In the genomic region with DNA sequence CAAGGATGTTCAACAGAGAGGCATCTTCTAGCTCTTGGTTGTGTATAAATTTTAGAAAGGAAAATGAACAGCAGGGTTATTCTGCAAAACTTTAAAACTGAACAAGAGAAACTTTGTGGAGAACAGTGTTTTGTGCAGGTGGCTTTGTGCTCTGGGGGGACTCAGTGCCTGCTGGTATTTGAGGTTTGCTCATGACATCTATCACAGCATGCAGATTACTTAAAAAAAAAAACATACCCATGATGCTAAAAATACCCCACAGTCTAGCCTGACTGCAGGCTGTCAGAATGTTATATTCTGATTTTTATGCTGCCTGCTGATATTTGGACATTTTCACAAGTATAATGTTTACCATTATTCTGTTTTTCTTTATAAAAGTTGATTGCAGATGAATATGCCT, we compare ENCODE assay signal across 26 mouse cellular contexts.
"Had no signal": no experiment of that assay in that cellular context is flagged by ENCODE, and none has a peak within 500 bp of the region (broad histone marks: within the 10 kb centered on the region; RNA-seq: fewer than 3 reads in every experiment).

No protein-coding gene starts in this region.

- H3K27ac ChIP-seq: heart, embryonic 10.5 days; hindbrain, embryonic 10.5 days; hindbrain, embryonic 12.5 days; hindbrain, embryonic 14.5 days; intestine, embryonic 15.5 days; kidney, embryonic 15.5 days; kidney, postnatal 0 days; limb, embryonic 13.5 days; limb, embryonic 15.5 days; liver, embryonic 12.5 days; liver, embryonic 14.5 days had no signal

- H3K4me3 ChIP-seq: heart, embryonic 10.5 days; heart, embryonic 12.5 days; hindbrain, embryonic 10.5 days; hindbrain, embryonic 12.5 days; intestine, embryonic 15.5 days; kidney, embryonic 15.5 days; limb, embryonic 13.5 days; limb, embryonic 15.5 days; liver, embryonic 12.5 days had no signal

- ATAC-seq: hindbrain, embryonic 16.5 days; inflammation-experienced regulatory T-cells, adult 6 months; intestine, embryonic 15.5 days; intestine, postnatal 0 days; liver, embryonic 12.5 days had no signal

- H3K4me1 ChIP-seq: heart, embryonic 10.5 days; heart, embryonic 12.5 days; hindbrain, embryonic 10.5 days; hindbrain, embryonic 12.5 days; intestine, embryonic 15.5 days; kidney, embryonic 15.5 days; limb, embryonic 13.5 days; limb, embryonic 15.5 days; liver, embryonic 12.5 days had no signal

- H3K36me3 ChIP-seq: heart, embryonic 10.5 days; heart, embryonic 12.5 days; hindbrain, embryonic 10.5 days; hindbrain, embryonic 12.5 days; intestine, embryonic 15.5 days; kidney, embryonic 15.5 days; limb, embryonic 13.5 days; limb, embryonic 15.5 days; liver, embryonic 12.5 days had no signal

- H3K27me3 ChIP-seq: heart, embryonic 12.5 days; hindbrain, embryonic 12.5 days; intestine, embryonic 15.5 days; kidney, embryonic 15.5 days; limb, embryonic 13.5 days; limb, embryonic 15.5 days; liver, embryonic 12.5 days had no signal

- DNase-seq: gastrocnemius, postnatal 10 days; gastrocnemius, postnatal 25 days; heart, adult 18-20 months; heart, postnatal 10 days; kidney, adult 18-20 months; kidney, adult 9 months; kidney, postnatal 14 days; kidney, postnatal 36 days; layer of hippocampus, adult 9-11 months; layer of hippocampus, postnatal 36 days; left cerebral cortex, postnatal 4 days had no signal
